Mouse (Mus musculus): ENCODE data around the gene Rpl3l. TPM values are rescaled to one million over a fixed set of nuclear protein-coding genes. Genes with fewer than 3 reads are reported as not detected.
A peak's percentile ranks its signal among the peaks of the same experiment; 100 is the strongest.
"Not testable (repeated sequence)": the region's sequence is repeated elsewhere in the genome, so short reads cannot be mapped to it uniquely, and the experiment has no call there.

The Rpl3l gene
- polyA plus RNA-seq, 1 experiment from 2014 or later, result 0.36 TPM

GRCm38 (mm10) chr17:24717943-24718342 lies 9.7 kb upstream of the Rpl3l start, which contains the start of the genes Rnf151 and Rps2:
Rnf151 (minus strand) TSS chr17:24718063.
Rps2 (plus strand) TSS chr17:24718116.
- no peak for DNase-seq (ENCODE audit: low spot score)
- H3K27me3 ChIP-seq (ENCODE audit: insufficient read depth, low read length), result no peaks in the 10 kb centered on the region
- peak within 1 kb of the TSS; percentile 94 for H3K9ac ChIP-seq (ENCODE audit: low read depth, low read length)
- no peaks in the 10 kb centered on the region for H3K9me3 ChIP-seq (replicated peaks; ENCODE audit: low read length)
- H3K4me3 ChIP-seq (replicated peaks; ENCODE audit: low read depth, low read length), result peak within 1 kb of the TSS; percentile 82; the same call in 1 of the 2 replicates
- no peak for ATAC-seq (replicated peaks; ENCODE audit: low FRiP score, low read depth)
- 75% methylated on average over 4 of the region's 4 CpGs for WGBS
- TF ChIP-seq CTCF (IDR thresholded peaks at IDR 0.05; ENCODE audit: low read depth), result no peak
- H3K4me2 ChIP-seq (ENCODE audit: low read length), result peak within 1 kb of the TSS; percentile 58
- H3K36me3 ChIP-seq (ENCODE audit: insufficient read depth, low read length), result peaks cover 21% of the 10 kb centered on the region; the same call in 1 of the 2 replicates
- H3K27ac ChIP-seq, result no peak within 1 kb of the TSS
- H3K4me1 ChIP-seq (replicated peaks; ENCODE audit: insufficient read depth, low read length), result peaks cover 8% of the 10 kb centered on the region

DNA sequence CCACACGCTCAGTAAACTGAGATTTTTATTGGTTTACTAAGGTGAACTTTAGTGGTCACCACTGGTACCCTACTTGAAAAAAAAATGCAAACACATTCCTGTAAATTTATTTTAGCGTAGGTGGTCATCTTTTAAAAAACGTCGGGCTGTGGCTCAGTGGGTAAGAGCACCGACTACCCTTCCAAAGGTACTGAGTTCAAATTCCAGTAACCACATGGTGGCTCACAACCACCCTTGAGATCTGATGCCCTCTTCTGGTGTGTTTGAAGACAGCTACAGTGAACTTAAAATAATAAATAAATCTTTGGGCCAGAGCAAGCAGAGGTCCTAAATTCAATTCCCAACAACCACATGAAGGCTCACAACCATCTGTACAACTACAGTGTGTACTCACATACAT lies 8.7 kb upstream of the Rpl3l start:
- not testable (repeated sequence) for H3K27ac ChIP-seq

GRCm38 (mm10) chr17:24719494-24720222 lies 8.0 kb upstream of the Rpl3l start:
- Histone ChIP-seq H3K9ac (ENCODE audit: low read depth, low read length) (peak overlapping the region; percentile 94), H3K9me3 (replicated peaks; ENCODE audit: low read length) (no peaks in the 10 kb centered on the region), H3K36me3 (ENCODE audit: insufficient read depth, low read length) (peaks cover 21% of the 10 kb centered on the region; the same call in 1 of the 2 replicates), H3K27me3 (ENCODE audit: insufficient read depth, low read length) (no peaks in the 10 kb centered on the region), H3K27ac (peak overlapping the region; percentile 95), H3K4me1 (replicated peaks; ENCODE audit: insufficient read depth, low read length) (peaks cover 8% of the 10 kb centered on the region), H3K4me2 (ENCODE audit: low read length) (peak overlapping the region; percentile 75), H3K4me3 (replicated peaks; ENCODE audit: low read depth, low read length) (peak overlapping the region; percentile 82)
- under 1% methylated on average over 61 of the region's 61 CpGs for WGBS
- ATAC-seq (replicated peaks; ENCODE audit: low FRiP score, low read depth) (peak; percentile 97), DNase-seq (ENCODE audit: low spot score) (peak; percentile 99)
- no peak for TF ChIP-seq CTCF (IDR thresholded peaks at IDR 0.05; ENCODE audit: low read depth)

More for the DNA sequence above, 8.7 kb upstream of the Rpl3l start:
- peak overlapping the region; percentile 94 for H3K9ac ChIP-seq (ENCODE audit: low read depth, low read length)
- not testable (repeated sequence) for H3K27me3 ChIP-seq (ENCODE audit: insufficient read depth, low read length); H3K4me1 ChIP-seq (replicated peaks; ENCODE audit: insufficient read depth, low read length); H3K9me3 ChIP-seq (replicated peaks; ENCODE audit: low read length); DNase-seq (ENCODE audit: low spot score); ATAC-seq (replicated peaks; ENCODE audit: low FRiP score, low read depth)
- WGBS, result 55% methylated on average over 5 of the region's 5 CpGs
- peaks cover 21% of the 10 kb centered on the region; the same call in 1 of the 2 replicates for H3K36me3 ChIP-seq (ENCODE audit: insufficient read depth, low read length)
- peak overlapping the region; percentile 58 for H3K4me2 ChIP-seq (ENCODE audit: low read length)
- TF ChIP-seq CTCF (IDR thresholded peaks at IDR 0.05; ENCODE audit: low read depth), result peak; percentile 36; the same call in 1 of the 2 replicates
- H3K4me3 ChIP-seq (replicated peaks; ENCODE audit: low read depth, low read length), result peak overlapping the region; percentile 82

- DNase-seq (ENCODE audit: low spot score); H3K9me3 ChIP-seq (replicated peaks; ENCODE audit: low read length); H3K4me1 ChIP-seq (replicated peaks; ENCODE audit: insufficient read depth, low read length); H3K27me3 ChIP-seq (ENCODE audit: insufficient read depth, low read length); ATAC-seq (replicated peaks; ENCODE audit: low FRiP score, low read depth): not testable (repeated sequence)
- Histone ChIP-seq H3K27ac (peak overlapping the region; percentile 95), H3K4me2 (ENCODE audit: low read length) (peak overlapping the region; percentile 75), H3K36me3 (ENCODE audit: insufficient read depth, low read length) (peaks cover 21% of the 10 kb centered on the region; the same call in 1 of the 2 replicates), H3K4me3 (replicated peaks; ENCODE audit: low read depth, low read length) (peak overlapping the region; percentile 82), H3K9ac (ENCODE audit: low read depth, low read length) (peak overlapping the region; percentile 94)
- WGBS, result 0% methylated on average over 10 of the region's 11 CpGs
These were observed 7.0 kb upstream of the Rpl3l start for GRCm38 (mm10) chr17:24720616-24721015.

DNA sequence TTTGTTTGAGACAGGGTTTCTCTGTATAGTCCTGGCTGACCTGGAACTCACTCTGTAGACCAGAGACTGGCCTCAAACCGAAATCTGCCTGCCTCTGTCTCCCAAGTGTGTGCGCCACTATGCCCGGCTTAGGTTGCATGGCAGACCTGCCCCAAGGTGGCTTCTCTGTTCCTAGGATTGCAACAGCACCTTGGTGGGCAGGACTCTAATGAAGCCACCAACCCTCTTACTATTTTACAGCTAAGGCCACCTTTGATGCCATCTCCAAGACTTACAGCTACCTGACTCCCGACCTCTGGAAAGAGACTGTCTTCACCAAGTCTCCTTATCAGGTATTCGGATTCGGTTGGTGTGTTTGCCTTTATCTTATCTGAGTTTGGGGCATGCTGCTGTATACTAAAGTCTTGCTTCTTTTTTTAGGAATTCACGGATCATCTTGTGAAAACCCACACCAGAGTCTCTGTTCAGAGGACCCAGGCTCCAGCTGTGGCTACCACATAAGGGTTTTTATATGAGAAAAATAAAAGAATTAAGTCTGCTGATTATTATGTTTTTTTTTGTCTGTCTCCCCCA lies 6.2 kb upstream of the Rpl3l start:
- Histone ChIP-seq H3K36me3 (ENCODE audit: insufficient read depth, low read length) (peaks cover 17% of the 10 kb centered on the region; the same call in 1 of the 2 replicates), H3K9ac (ENCODE audit: low read depth, low read length) (peak overlapping the region; percentile 57; the same call in 1 of the 2 replicates), H3K4me3 (replicated peaks; ENCODE audit: low read depth, low read length) (peak overlapping the region; percentile 82), H3K4me2 (ENCODE audit: low read length) (peak overlapping the region; percentile 90), H3K27ac (0 out of 2 replicates have a peak overlapping the region, but pooled peaks have one; percentile 25)
- not testable (repeated sequence) for H3K4me1 ChIP-seq (replicated peaks; ENCODE audit: insufficient read depth, low read length); H3K9me3 ChIP-seq (replicated peaks; ENCODE audit: low read length); ATAC-seq (replicated peaks; ENCODE audit: low FRiP score, low read depth); DNase-seq (ENCODE audit: low spot score); H3K27me3 ChIP-seq (ENCODE audit: insufficient read depth, low read length)
- WGBS, result 44% methylated on average over 7 of the region's 7 CpGs

DNA sequence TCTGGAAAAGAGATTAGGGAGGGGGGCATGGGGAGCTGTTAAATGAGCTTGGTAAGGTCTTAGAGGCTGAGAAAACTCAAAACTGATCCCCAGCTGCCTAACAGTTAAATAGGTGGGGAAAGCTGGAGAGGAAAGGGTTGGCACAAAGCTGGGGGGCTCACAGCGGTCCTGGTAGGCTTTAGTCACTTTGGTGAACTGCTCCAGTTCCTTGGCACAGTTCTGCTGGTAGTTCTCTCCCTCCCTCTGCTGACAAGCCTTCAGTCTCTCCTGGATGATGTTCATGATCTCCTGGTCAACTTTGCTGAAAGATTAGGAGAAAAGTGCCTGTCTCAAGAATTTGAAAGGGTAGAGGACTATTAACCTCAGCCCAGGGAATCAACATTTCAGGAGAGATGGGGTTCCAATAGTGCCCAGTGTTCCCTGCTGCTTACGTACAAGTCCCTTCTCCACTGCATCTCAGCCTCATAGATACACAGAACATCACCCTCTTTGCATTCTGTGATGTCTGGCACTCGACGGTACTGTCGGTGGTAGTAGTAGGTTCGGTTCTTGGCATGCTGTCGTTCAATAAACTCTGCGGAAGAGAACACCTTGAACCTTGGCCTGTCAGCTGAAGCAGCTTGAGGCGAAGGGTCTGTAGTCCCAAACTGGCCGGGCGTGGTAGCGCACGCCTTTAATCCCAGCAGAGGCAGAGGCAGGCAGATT lies 5.2 kb upstream of the Rpl3l start:
- DNase-seq (ENCODE audit: low spot score), result no peak

More for the DNA sequence above, 5.2 kb upstream of the Rpl3l start:
- Histone ChIP-seq H3K4me3 (replicated peaks; ENCODE audit: low read depth, low read length) (no peak overlapping the region), H3K27ac (no peak overlapping the region), H3K4me1 (replicated peaks; ENCODE audit: insufficient read depth, low read length) (peaks cover 8% of the 10 kb centered on the region), H3K9ac (ENCODE audit: low read depth, low read length) (0 out of 2 replicates have a peak overlapping the region, but pooled peaks have one; percentile 23), H3K4me2 (ENCODE audit: low read length) (peak overlapping the region; percentile 90), H3K27me3 (ENCODE audit: insufficient read depth, low read length) (no peaks in the 10 kb centered on the region), H3K9me3 (replicated peaks; ENCODE audit: low read length) (no peaks in the 10 kb centered on the region), H3K36me3 (ENCODE audit: insufficient read depth, low read length) (peaks cover 15% of the 10 kb centered on the region; the same call in 1 of the 2 replicates)
- WGBS, result 32% methylated on average over 13 of the region's 13 CpGs
- no peak for ATAC-seq (replicated peaks; ENCODE audit: low FRiP score, low read depth)
- no peak for TF ChIP-seq CTCF (IDR thresholded peaks at IDR 0.05; ENCODE audit: low read depth)
